Mouse (Mus musculus) testis, postnatal 14 days (tissue): Measurements from ENCODE around the gene Tmem150b.

Experiments used
- DNase-seq: peaks from one replicate; pipeline ENCODE4 v3.0.0; 2021; ENCODE audit warnings: low spot score

Tmem150b gene

GRCm38 (mm10) chr7:4663742-4664141 lies 61.3 kb downstream of the Tmem150b start:
- DNase-seq: no peak

GRCm38 (mm10) chr7:4663179-4663578 lies 61.9 kb downstream of the Tmem150b start:
- no peak for DNase-seq

GRCm38 (mm10) chr7:4659911-4660443 lies 65.1 kb downstream of the Tmem150b start:
- no peak for DNase-seq

- DNase-seq: peak; percentile 98
Measured at GRCm38 (mm10) chr7:4658912-4659551, 66.0 kb downstream of the Tmem150b start, which contains the start of gene Ppp6r1. Ppp6r1 (minus strand) TSS chr7:4659019.

GRCm38 (mm10) chr7:4658128-4658907 lies 66.7 kb downstream of the Tmem150b start:
- DNase-seq: no peak

GRCm38 (mm10) chr7:4657521-4658127 lies 67.4 kb downstream of the Tmem150b start:
- DNase-seq: no peak
